Comparison of ENCODE assay signal across 7 mouse cellular contexts in the genomic region with DNA sequence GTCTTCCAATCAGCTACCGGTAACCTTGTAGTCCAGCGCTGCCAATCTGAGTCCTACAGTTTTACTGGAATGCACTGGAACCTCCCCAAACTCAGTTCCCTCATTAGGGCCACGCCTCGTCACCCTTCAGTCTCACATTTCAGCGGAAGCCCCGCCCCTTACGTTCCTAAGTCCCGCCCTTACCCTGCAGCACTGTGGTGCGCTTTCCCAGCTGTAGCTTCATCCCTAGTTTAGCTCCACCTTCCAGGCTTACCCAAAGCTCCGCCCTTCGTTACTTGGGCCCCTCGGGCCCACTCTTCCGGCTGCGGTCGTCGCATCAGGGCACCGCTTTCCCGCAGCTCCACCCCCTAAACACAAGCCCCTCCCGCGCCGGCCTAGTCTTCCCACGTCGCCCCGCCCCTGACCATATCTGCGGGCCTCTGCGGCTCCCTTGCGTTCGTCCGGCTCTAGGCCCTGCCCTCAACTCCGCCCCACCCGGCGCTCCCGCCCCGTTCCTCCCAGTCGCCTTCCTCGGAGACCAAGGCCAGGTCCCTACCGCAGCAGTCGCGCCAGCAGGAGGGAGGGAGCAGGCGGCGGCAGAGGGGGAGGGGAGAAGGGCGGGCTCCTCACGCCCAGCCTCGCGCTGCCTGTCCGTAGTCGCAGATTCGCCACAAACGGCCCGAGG. TPM values are rescaled to one million over a fixed set of nuclear protein-coding genes. Genes with fewer than 3 reads are reported as not detected.
A peak's percentile ranks its signal among the peaks of the same experiment; 100 is the strongest.
DNase-seq lines count a peak whose midpoint lies in the region; ATAC-seq and TF ChIP-seq lines count a peak whose summit lies in the region.

No protein-coding gene starts in this region.

- H3K4me2 ChIP-seq in intestine, postnatal 0 days (replicated peaks; ENCODE audit: low read depth): peak overlapping the region; percentile 79
- H3K4me2 ChIP-seq in midbrain, embryonic 12.5 days (replicated peaks): peak overlapping the region; percentile 99

- DNase-seq in adrenal gland, postnatal 10 days: peak; percentile 100
- peak; percentile 100 for DNase-seq in embryonic facial prominence, embryonic 10.5 days (ENCODE audit: low spot score)
- peak; percentile 91 for DNase-seq in gonadal fat pad, adult 2 months (ENCODE audit: low read depth)
- DNase-seq in left cerebral cortex, postnatal 4 days: peak; percentile 99

- TF ChIP-seq POLR2A in small intestine, adult 2 months (IDR thresholded peaks at IDR 0.05; ENCODE audit: low read depth, low read length): peak; percentile 40; the same call in 1 of the 2 replicates

- peaks cover 24% of the 10 kb centered on the region for H3K36me3 ChIP-seq in embryonic facial prominence, embryonic 10.5 days (replicated peaks)
- peaks cover 16% of the 10 kb centered on the region for H3K36me3 ChIP-seq in intestine, postnatal 0 days (ENCODE audit: control insufficient read depth, insufficient read depth)
- peaks cover 15% of the 10 kb centered on the region for H3K36me3 ChIP-seq in midbrain, embryonic 12.5 days
- H3K36me3 ChIP-seq in small intestine, adult 2 months (ENCODE audit: control insufficient read depth, insufficient read depth, low read length): peaks cover 13% of the 10 kb centered on the region

- no peaks in the 10 kb centered on the region for H3K27me3 ChIP-seq in embryonic facial prominence, embryonic 10.5 days (replicated peaks; ENCODE audit: low read depth, poor library complexity, severe bottlenecking)
- no peaks in the 10 kb centered on the region for H3K27me3 ChIP-seq in intestine, postnatal 0 days (replicated peaks; ENCODE audit: control insufficient read depth, insufficient read depth, low read length)
- no peaks in the 10 kb centered on the region for H3K27me3 ChIP-seq in midbrain, embryonic 12.5 days
- no peaks in the 10 kb centered on the region for H3K27me3 ChIP-seq in small intestine, adult 2 months (ENCODE audit: control insufficient read depth, insufficient read depth, low read length)

- peak overlapping the region; percentile 99 for H3K4me3 ChIP-seq in embryonic facial prominence, embryonic 10.5 days
- peak overlapping the region; percentile 68 for H3K4me3 ChIP-seq in intestine, postnatal 0 days (ENCODE audit: low read depth, low read length)
- peak overlapping the region; percentile 99 for H3K4me3 ChIP-seq in midbrain, embryonic 12.5 days
- peak overlapping the region; percentile 97 for H3K4me3 ChIP-seq in small intestine, adult 2 months (ENCODE audit: low read depth, low read length)

- H3K4me1 ChIP-seq in embryonic facial prominence, embryonic 10.5 days: peaks cover 36% of the 10 kb centered on the region
- H3K4me1 ChIP-seq in intestine, postnatal 0 days (replicated peaks; ENCODE audit: control insufficient read depth, insufficient read depth, low read length): 0 out of 2 replicates have a peak, but pooled peaks cover 3% of the 10 kb centered on the region
- peaks cover 26% of the 10 kb centered on the region for H3K4me1 ChIP-seq in midbrain, embryonic 12.5 days
- no peaks in the 10 kb centered on the region; the same call in 1 of the 2 replicates for H3K4me1 ChIP-seq in small intestine, adult 2 months (ENCODE audit: control insufficient read depth, insufficient read depth, insufficient read length, low read length)

- H3K9ac ChIP-seq in intestine, postnatal 0 days (ENCODE audit: low read depth, low read length): peak overlapping the region; percentile 90
- peak overlapping the region; percentile 97 for H3K9ac ChIP-seq in midbrain, embryonic 12.5 days (replicated peaks)

- H3K9me3 ChIP-seq in embryonic facial prominence, embryonic 10.5 days: no peaks in the 10 kb centered on the region
- H3K9me3 ChIP-seq in intestine, postnatal 0 days (ENCODE audit: control insufficient read depth): no peaks in the 10 kb centered on the region
- no peaks in the 10 kb centered on the region for H3K9me3 ChIP-seq in midbrain, embryonic 12.5 days

- ATAC-seq in intestine, postnatal 0 days: peak; percentile 98
- ATAC-seq in midbrain, embryonic 12.5 days (ENCODE audit: low FRiP score, low read depth): peak; percentile 98

- peak; percentile 21; the same call in 1 of the 2 replicates for TF ChIP-seq CTCF in intestine, postnatal 0 days (IDR thresholded peaks at IDR 0.05; ENCODE audit: low read depth)
- TF ChIP-seq CTCF in small intestine, adult 2 months (IDR thresholded peaks at IDR 0.05; ENCODE audit: extremely low read depth, insufficient read length, insufficient replicate concordance, low read depth, low read length): no peak

- intact Hi-C loops in left cerebral cortex, postnatal 4 days (cut with DNase I): no loop called here

- peak overlapping the region; percentile 100 for H3K27ac ChIP-seq in embryonic facial prominence, embryonic 10.5 days (replicated peaks)
- H3K27ac ChIP-seq in intestine, postnatal 0 days (ENCODE audit: low read depth, low read length): peak overlapping the region; percentile 99
- H3K27ac ChIP-seq in midbrain, embryonic 12.5 days (replicated peaks): peak overlapping the region; percentile 99
- peak overlapping the region; percentile 99 for H3K27ac ChIP-seq in small intestine, adult 2 months (ENCODE audit: insufficient read depth, low read depth, low read length)

- WGBS in embryonic facial prominence, embryonic 10.5 days: under 1% methylated on average over 50 of the region's 50 CpGs
- under 1% methylated on average over 50 of the region's 50 CpGs for WGBS in intestine, postnatal 0 days
- WGBS in midbrain, embryonic 12.5 days: under 1% methylated on average over 50 of the region's 50 CpGs
- WGBS in small intestine, adult 2 months: under 1% methylated on average over 50 of the region's 50 CpGs

RNA-seq across cellular contexts. Expression of gene Brpf1, which starts 0.5 kb away (rescaled TPM):
- 10 to 100 TPM; 32.6 to 37.2 TPM for total RNA-seq in adrenal gland, postnatal 10 days (2021)
- polyA plus RNA-seq in embryonic facial prominence, embryonic 10.5 days (2016; fragmentation: Nextera tagmentation; extraction: Ambion mirVana): 24.8 and 26.0 TPM in 2 replicates
- polyA plus RNA-seq in gonadal fat pad, adult 2 months (2012; rRNA removed): 21.7 and 23.2 TPM in 2 replicates
- 7.3 and 8.3 TPM in 2 replicates for polyA plus RNA-seq in intestine, postnatal 0 days (2015; fragmentation: Nextera tagmentation; extraction: Ambion mirVana)
- 10 to 100 TPM; 32.8 TPM for total RNA-seq in left cerebral cortex, postnatal 4 days (2021)
- 29.6 and 31.2 TPM in 2 replicates for polyA plus RNA-seq in midbrain, embryonic 12.5 days (2016; fragmentation: Nextera tagmentation; extraction: Ambion mirVana)
- 7.4 and 12.9 TPM in 2 replicates for polyA plus RNA-seq in small intestine, adult 2 months (2012; rRNA removed)

RNA-seq across cellular contexts. Expression of gene Ogg1, which starts 20.3 kb away (rescaled TPM):
- total RNA-seq in adrenal gland, postnatal 10 days (2021): 10 to 100 TPM; 11.9 to 12.0 TPM
- 17.8 and 20.0 TPM in 2 replicates for polyA plus RNA-seq in embryonic facial prominence, embryonic 10.5 days (2016; fragmentation: Nextera tagmentation; extraction: Ambion mirVana)
- polyA plus RNA-seq in gonadal fat pad, adult 2 months (2012; rRNA removed): 20.4 and 30.5 TPM in 2 replicates
- 8.0 and 9.7 TPM in 2 replicates for polyA plus RNA-seq in intestine, postnatal 0 days (2015; fragmentation: Nextera tagmentation; extraction: Ambion mirVana)
- total RNA-seq in left cerebral cortex, postnatal 4 days (2021): 1 to 10 TPM; 8.8 to 9.4 TPM
- 11.7 and 13.6 TPM in 2 replicates for polyA plus RNA-seq in midbrain, embryonic 12.5 days (2016; fragmentation: Nextera tagmentation; extraction: Ambion mirVana)
- 7.9 and 10.9 TPM in 2 replicates for polyA plus RNA-seq in small intestine, adult 2 months (2012; rRNA removed)

RNA-seq across cellular contexts. Expression of gene Cpne9, which starts 24.3 kb away (rescaled TPM):
- 1 to 10 TPM in 1 of 2 experiments, under 1 TPM in 1; 0.90 to 1.2 TPM for total RNA-seq in adrenal gland, postnatal 10 days (2021)
- 0.04 and 0.11 TPM in 2 replicates for polyA plus RNA-seq in embryonic facial prominence, embryonic 10.5 days (2016; fragmentation: Nextera tagmentation; extraction: Ambion mirVana)
- polyA plus RNA-seq in gonadal fat pad, adult 2 months (2012; rRNA removed): not detected in 2 replicates
- polyA plus RNA-seq in intestine, postnatal 0 days (2015; fragmentation: Nextera tagmentation; extraction: Ambion mirVana): not detected in 2 replicates
- total RNA-seq in left cerebral cortex, postnatal 4 days (2021): 1 to 10 TPM; 7.3 to 8.3 TPM
- polyA plus RNA-seq in midbrain, embryonic 12.5 days (2016; fragmentation: Nextera tagmentation; extraction: Ambion mirVana): 0.22 and 0.34 TPM in 2 replicates
- polyA plus RNA-seq in small intestine, adult 2 months (2012; rRNA removed): not detected in 2 replicates

RNA-seq across cellular contexts. Expression of gene Camk1, which starts 37.3 kb away (rescaled TPM):
- total RNA-seq in adrenal gland, postnatal 10 days (2021): 10 to 100 TPM; 47.1 to 50.3 TPM
- polyA plus RNA-seq in embryonic facial prominence, embryonic 10.5 days (2016; fragmentation: Nextera tagmentation; extraction: Ambion mirVana): 47.0 and 48.9 TPM in 2 replicates
- 64.1 and 80.0 TPM in 2 replicates for polyA plus RNA-seq in gonadal fat pad, adult 2 months (2012; rRNA removed)
- polyA plus RNA-seq in intestine, postnatal 0 days (2015; fragmentation: Nextera tagmentation; extraction: Ambion mirVana): 35.9 and 37.0 TPM in 2 replicates
- total RNA-seq in left cerebral cortex, postnatal 4 days (2021): 100 to 1,000 TPM in 1 of 2 experiments, 10 to 100 TPM in 1; 94.4 to 104 TPM
- polyA plus RNA-seq in midbrain, embryonic 12.5 days (2016; fragmentation: Nextera tagmentation; extraction: Ambion mirVana): 66.5 and 67.4 TPM in 2 replicates
- 16.6 and 19.2 TPM in 2 replicates for polyA plus RNA-seq in small intestine, adult 2 months (2012; rRNA removed)

Comparison
In these comparisons a context has a peak if more than half of its experiments do, and no peak if none do; other contexts are left out.
1. Peak in every context shown above with its lines: DNase-seq, ATAC-seq, H3K4me3 ChIP-seq and H3K27ac ChIP-seq.